Mouse (Mus musculus): ENCODE measurements around the gene Six6.

GRCm38 (mm10) chr12:72936751-72937150 lies 2.9 kb upstream of the Six6 start:
- no peak for TF ChIP-seq EP300 (IDR thresholded peaks at IDR 0.05; ENCODE audit: low read depth in 1 of 2, low read length in 2 of 2)
- TF ChIP-seq POLR2A (IDR thresholded peaks at IDR 0.05; ENCODE audit: control insufficient read depth in 1 of 2, insufficient read depth in 1 of 2, low read depth in 1 of 2, low read length in 2 of 2, poor library complexity in 1 of 2) = no peak
- TF ChIP-seq ZNF384 (IDR thresholded peaks at IDR 0.05; ENCODE audit: low read depth, low read length) = no peak
- TF ChIP-seq GATA1 (IDR thresholded peaks at IDR 0.05; ENCODE audit: low read depth, low read length) = no peak
- no peak for TF ChIP-seq ZMIZ1 (IDR thresholded peaks at IDR 0.05; ENCODE audit: low read depth, low read length)
- no peak for TF ChIP-seq CTCF (IDR thresholded peaks at IDR 0.05 in 2 of 3, conservative IDR thresholded peaks at IDR 0.05 in 1 of 3; ENCODE audit: control insufficient read depth in 1 of 3, insufficient read depth in 1 of 3, low read depth in 2 of 3, low read length in 3 of 3, poor library complexity in 1 of 3, severe bottlenecking in 1 of 3)
- no peak for TF ChIP-seq SMC3 (IDR thresholded peaks at IDR 0.05; ENCODE audit: low read depth, low read length)
- TF ChIP-seq POLR2AphosphoS5 (IDR thresholded peaks at IDR 0.05; ENCODE audit: borderline replicate concordance, low read depth, low read length) = no peak
- no peak for TF ChIP-seq ELF1 (IDR thresholded peaks at IDR 0.05; ENCODE audit: low read depth, low read length)
- TF ChIP-seq E2F4 (IDR thresholded peaks at IDR 0.05; ENCODE audit: borderline replicate concordance, low read depth, low read length) = no peak
- no peak for TF ChIP-seq GABPA (IDR thresholded peaks at IDR 0.05; ENCODE audit: low read depth, low read length)

All from MEL (cell line).